Mouse (Mus musculus) retina, embryonic 14.5 days (tissue): ENCODE data around the gene Tma7.

Experiments
- DNase-seq: peaks from one replicate; pipeline ENCODE4 v3.0.0-alpha.2; 2015; ENCODE audit warnings: low spot score

Tma7 gene

DNA sequence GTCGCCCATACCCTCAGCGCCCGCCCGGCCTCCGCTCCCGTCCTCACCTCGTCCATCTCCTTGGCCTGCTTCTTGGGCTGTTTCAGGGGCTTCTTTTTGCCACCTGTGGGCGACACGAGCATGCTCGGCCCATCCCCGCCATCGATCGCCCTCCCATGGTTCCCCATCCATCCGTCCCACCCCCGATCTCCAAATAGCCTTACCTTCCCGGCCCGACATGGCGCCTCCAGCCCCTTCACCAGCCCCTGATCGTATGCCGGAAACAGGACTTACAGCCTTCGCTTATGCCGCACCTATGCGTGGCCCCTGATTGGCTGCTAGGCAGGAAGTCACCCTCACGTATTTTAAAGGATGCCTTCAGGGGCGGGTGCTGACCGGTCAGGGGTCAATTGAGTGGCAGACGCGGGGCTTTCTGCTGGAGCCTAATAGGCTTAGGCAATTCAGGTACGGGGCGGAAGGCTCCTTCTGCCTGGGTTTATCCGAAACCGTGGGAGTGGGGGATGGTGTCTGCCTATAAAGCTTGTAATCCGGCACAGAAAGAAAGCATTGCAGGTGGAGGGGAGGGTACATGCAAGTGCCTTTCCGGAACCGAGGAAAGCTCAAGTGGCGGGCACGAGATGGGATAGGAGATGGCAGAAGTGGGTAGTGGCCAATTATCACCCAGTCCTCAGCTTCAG, at the start of gene Tma7, which contains the start of gene Ccdc51:
TSS of gene Tma7 (minus strand) at position 464 of the 677 bp plus-strand sequence.
TSS of gene Ccdc51 (plus strand) at position 370 of the 677 bp plus-strand sequence.
- peak; percentile 88 for DNase-seq

DNA sequence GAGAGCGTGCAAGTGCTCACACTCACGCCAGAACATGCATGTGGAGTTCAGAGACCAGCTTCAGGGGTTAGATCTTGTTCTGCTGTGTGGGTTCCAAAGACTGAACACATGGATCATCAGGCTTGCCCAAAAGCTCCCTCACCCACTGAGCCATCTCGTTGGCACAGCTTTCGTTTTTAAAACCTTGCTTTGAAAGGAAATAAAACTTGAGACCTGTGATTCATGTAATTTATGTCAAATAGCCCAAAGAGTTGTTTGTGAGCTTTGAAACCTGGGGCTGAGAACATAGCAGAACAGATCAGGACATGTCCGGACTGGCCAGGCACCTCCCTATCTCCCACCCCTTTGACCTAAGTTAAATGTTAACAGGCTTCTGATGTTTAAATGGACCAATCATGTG, 47.7 kb upstream of the Tma7 start:
- no peak for DNase-seq

DNA sequence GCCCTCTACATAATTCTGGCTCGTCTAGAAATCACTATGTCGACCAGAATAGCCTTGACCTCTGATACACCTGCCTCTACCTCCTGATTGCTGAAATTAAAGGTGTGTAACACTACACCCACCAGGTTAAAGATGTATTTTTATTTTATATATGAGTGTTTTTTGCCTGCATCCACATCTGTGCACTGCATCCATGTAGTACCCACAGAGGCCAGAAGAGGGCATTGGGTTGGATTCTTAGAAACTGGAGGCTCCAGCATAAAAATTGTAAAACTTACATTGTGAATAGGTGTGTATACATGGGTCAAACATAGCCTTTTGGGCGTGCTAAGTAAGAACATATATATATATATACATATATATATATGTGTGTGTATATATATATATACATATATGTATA, 45.8 kb upstream of the Tma7 start:
- peak; percentile 56 for DNase-seq

DNA sequence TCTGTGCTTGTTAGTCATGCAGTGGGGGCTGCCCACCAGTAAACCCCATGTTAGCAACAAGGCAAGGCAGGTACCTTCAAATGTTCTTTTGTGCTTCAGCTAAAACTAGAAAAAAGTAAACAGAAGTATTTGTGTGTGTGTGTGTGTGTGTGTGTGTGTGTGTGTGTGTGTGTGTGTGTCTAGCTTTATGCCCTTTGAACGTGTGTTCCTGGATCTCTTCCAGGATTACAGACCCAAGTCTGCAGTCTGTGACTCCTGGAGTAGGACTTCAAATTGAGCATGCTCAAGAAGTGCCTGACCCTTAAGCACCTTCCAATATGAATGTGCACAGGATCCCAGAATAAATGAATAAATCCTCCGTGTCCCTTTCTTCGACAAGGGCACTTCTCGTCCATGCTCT, 44.7 kb upstream of the Tma7 start:
- DNase-seq, result no peak

DNA sequence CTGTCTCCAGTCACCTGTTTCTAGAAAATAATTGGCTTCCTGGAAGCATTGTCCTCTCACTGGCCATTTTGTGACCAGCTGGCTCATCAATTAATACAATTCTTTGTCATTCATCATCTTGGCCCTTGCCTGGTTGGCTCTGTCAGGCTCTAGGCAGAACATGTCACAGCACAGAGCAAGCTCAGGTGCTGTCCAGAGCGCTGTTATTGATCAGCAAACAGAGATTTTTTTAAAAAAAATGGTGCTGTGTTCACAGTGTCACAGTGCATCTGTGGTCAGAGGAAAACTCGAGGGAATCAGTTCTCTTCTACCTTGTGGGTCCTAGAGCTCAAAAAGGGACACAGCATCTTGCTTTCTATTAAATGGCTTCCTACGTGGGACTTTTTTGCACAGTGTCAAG, 43.1 kb upstream of the Tma7 start:
- no peak for DNase-seq

DNA sequence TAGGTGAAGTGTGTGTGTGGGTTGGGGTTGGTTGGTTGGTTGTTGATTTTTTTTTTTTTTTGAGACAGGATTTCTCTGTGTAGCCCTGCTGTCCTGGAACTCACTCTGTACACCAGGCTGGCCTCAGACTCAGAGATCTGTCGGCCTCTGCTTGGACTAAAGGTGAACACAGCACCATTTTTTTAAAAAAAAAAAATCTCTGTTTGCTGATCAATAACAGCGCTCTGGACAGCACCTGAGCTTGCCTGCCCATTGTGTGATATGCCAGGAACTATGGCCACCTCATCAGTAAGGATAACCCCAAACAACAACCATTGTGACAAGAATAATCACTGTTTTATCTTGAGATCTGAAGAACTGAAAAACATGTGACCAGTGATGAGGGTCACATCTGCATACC, 42.7 kb upstream of the Tma7 start:
- DNase-seq, result no peak

DNA sequence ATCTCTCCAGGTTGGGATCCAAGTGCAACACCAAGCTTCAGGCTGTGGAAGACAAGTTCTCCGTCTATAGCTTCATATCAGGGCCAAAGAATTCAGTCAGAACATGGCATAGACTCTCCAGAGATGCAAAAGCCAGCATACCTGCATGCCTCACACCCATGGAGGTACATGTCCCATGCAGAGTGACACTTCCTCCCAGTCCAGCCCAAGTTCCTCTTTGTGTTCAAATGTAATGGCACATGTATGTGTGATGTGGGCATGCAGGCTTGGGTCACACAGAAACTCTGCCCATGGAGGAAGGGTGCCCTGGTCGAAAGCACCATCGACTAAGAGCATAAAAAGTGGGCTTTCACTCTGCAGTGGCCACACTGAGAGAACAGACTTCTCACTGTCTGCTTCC, 41.8 kb upstream of the Tma7 start:
- DNase-seq, result no peak

DNA sequence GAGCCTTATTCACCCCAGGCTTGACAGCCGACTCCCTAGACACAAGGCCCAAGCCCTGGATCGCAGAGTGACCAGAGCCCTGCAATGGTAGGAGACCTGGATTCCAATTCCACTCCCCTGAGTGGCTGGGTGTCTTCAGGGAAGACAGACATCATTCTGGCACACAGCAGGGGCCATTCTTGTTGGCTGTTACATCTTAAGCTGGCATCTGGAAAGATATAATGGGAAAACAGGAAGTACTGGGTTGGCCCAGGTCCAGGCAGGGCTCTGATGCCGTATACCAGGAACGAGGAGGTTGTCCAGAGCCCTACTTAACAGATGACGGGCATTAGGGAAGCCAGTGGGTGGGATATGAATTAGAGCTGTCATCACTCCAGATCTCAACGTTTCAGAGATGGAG, 40.9 kb upstream of the Tma7 start:
- DNase-seq, result no peak

DNA sequence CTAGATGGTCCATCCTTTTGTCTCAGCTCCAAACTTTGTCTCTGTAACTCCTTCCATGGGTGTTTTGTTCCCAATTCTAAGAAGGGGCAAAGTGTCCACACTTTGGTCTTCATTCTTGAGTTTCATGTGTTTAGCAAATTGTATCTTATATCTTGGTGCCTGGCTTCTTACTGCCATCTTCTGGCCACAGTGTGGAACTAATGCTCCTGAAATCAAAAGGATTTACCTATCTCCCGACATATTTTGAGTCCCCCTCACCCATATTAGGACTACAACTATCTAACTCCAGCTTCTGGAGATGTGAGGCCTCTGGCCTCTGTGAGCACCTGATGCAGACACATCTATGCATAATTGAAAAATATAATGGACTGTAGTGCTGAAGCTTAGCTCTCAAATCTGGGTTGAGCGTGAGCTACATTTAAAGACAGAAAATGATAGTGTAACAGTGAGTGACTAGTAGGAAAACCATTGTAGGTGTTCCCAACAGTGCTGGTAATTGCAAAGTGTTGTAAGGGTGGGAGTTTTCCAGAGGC, 40.2 kb upstream of the Tma7 start:
- peak; percentile 68 for DNase-seq

DNA sequence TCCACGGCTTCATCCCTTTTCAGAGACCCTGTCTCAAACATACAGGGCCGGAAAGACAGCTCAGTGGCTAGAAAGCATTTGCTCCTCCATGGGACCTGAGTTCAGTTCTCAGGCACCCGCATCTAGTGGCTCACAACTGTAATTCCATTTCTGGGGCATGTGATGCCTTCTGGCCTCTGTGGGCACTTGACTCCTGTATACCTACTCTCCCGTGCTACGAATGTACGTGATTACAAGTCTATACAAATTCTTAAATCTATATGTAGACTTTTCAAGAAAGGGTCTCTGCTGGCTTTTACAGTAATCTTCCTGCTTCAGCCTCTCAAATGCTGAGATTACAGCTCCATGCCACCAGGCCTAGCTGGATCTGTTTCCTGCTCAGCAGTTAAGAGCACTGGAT, 38.6 kb upstream of the Tma7 start:
- DNase-seq, result no peak

DNA sequence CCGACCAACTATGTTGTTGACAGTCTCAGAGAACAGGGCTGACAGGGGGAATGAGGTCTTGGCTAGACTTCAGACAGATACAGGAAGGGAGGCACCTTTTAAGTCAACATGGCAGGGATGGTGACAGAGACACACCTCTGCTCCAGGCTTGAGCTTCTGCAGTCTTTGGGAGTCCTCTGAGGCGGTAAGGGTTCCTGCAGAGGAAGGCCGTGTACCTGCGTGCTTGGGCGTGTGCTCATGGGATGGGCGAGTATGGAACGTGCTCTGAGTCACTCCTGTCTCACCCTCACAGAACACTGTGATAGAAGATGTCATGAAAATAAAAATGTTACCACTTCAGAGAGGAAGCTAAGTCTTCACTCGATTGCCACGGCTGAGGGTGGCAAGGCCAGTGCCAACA, 37.2 kb upstream of the Tma7 start:
- DNase-seq, result no peak

DNA sequence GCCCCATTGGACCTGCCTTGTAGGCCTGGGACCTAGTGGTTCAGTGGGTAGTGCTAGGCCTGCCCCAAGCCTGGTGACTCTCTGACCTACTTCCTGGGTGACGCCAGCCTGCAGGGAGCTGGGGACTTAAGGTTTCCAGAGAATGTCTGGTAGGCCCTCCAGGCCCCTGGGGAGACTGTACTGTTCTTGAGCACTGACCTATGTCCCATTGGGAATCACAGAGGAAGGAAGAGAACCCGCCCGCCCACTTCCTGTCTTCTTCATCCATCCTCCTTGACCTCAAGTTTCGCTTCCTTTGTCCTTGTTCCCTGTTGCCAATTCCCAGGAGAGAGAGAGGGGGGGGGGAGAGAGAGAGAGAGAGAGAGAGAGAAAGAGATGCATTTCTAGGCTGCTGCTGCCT, 35.7 kb upstream of the Tma7 start:
- DNase-seq, result no peak

DNA sequence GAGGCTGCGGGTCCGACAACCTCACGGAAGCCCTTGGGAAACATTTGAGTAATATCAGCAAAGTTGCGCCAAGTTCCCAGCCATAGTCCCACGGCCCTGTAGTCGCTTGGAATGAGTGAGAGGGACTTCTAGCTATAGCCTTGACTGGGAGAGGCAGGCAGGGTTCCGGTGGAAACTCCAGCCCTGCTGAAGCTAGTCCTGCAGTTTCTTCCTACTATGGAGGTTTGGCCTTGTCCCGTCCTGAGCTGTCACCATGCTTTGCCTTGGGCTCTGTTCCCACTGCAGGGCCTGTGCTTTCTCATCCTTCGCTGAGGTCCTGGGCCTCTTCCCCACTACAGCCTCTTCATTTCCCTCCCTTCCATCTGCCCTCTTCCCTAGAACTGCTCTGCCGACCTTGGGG, 33.8 kb upstream of the Tma7 start:
- DNase-seq, result no peak

DNA sequence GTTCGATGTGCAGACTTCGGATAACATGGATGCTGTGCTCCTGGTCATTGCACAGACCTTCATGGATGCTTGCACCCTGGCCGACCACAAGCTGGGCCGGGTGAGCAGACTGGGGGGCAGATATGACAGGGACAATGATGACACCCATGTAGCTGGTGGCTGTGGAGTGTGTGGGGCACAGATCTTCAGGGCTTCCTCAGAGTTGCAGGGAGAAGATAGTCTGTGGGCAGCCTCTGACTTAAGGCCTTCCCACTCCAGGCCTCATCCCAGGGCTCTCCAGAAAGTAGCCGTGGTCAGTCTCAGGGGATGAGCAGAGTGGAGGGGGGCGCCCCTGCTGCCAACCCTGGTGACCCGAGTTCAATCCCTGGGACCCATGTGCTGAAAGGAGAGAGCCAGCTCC, 32.5 kb upstream of the Tma7 start:
- no peak for DNase-seq

DNA sequence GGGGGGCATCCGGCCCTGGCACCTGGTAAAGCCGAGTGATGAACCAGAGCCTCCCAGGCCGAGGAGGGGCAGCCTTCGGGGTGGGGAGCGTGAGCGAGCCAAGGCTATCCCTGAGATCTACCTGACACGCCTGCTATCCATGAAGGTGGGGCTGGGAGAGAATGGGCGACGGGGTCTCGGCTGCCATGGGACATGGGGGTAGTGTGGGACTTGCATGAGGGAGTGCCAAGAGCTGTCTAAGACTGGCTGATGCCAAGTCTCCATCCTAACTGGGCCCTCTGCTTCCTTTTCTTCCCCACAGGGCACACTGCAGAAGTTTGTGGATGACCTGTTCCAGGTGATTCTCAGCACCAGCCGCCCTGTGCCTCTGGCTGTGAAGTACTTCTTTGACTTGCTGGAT, 31.9 kb upstream of the Tma7 start:
- DNase-seq, result no peak

DNA sequence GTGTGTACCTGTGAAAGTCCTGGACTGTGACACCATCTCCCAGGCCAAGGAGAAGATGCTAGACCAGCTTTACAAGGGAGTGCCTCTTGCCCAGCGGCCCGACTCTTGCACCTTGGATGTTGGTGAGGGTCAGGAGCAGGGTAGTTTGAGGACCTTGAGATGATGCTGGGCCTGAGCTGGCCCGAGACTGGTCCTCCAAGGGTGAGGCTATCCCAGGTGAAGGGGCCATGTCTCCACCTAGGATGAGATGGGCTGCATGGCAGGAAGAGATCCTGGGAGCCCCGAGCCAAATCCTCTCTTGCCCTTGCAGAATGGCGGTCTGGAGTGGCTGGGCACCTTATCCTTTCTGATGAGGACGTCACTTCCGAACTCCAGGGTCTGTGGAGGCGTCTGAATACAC, 30.9 kb upstream of the Tma7 start:
- DNase-seq, result no peak

DNA sequence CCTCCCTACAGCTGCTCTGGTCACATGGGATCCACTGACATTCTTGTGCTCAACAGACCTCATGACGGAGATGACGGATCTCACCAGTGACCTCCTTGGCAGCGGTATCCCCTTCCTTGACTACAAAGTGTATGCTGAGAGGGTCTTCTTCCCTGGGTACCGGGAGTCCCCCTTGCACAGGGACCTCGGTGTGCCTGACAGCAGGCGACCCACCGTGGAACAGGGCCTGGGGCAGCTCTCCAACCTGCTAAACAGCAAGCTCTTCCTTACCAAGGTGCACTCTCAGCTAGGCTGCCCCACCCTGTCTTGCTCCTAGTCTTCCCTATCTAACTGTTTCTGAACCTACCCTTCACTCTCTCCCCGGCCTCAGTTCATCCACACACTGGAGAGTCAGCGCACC, 29.2 kb upstream of the Tma7 start:
- DNase-seq, result no peak

DNA sequence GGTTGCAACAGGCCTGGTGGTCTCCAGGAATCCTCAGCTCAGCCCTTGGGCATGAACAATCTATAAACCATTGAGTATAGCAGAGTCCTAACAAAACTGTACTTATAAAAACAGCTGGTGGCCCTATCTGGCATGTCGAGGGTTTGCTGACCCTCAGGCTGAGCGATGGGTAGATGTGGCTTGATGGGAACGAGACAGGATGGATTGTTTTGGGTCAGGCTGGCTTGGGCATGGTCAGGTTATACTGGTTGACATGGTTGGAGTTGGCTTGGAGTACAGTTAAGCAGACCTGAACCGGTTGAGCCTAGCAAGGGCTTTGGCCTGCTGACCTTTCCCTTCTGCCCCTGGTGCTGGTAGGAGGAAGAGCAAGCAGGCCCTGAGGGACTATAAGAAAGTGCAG, 28.7 kb upstream of the Tma7 start:
- no peak for DNase-seq

DNA sequence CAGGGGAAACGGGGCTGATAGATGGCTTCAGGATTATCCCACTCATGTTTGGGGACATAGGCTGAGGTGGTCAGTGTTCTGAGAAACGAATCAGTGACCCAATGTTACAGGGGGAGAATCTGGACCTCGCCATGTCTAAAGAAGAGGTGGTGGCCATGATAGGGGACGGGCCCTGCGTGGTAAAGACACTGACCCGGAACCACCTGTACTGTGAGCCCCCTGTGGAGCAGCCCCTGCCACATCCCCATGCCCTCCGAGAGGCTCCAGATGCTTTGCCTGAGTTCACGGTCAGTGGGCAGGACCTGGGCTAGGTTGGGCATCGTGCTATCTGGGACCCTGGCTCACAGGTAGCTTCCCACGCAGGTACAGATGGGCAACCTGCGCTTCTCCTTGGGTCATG, 27.9 kb upstream of the Tma7 start:
- no peak for DNase-seq

DNA sequence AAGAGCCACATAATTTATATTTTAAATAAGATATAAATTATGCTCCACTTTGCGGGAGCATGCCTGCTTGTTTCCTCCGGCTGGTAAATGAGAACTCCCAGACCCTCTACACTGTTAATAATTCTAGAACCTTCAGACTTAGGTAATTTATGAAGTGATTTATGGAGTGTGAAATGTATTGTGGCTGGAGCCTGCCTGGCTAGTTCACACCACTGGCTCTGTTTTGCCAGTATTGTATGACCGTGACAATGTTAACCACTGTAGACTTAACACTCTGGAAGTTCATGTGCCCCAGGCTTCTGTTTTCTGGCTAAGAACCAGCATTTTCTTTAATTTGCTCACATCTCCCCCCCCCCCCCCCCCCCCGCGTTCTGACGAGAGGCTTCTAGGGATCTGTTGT, 25.0 kb upstream of the Tma7 start:
- no peak for DNase-seq

DNA sequence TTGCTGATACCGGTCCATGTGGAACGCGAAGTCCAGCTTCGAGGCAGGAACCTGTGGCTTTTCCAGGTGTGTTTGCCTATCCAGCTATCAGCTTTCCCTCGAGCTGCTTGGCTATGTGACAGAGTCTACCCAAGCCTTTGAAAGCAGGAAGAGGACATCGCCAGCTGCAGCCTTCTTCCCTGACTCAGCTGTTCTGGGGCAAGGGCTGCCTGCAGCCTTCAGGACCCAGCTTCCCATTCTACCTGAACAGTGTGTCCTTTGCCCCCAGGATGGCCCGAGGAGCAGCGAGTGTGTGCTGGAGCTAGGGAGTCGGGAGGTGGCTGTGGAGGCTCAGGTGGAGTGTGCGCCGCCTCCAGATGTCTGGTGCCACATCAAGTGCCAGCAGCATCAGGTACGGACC, 23.3 kb upstream of the Tma7 start:
- DNase-seq, result no peak

DNA sequence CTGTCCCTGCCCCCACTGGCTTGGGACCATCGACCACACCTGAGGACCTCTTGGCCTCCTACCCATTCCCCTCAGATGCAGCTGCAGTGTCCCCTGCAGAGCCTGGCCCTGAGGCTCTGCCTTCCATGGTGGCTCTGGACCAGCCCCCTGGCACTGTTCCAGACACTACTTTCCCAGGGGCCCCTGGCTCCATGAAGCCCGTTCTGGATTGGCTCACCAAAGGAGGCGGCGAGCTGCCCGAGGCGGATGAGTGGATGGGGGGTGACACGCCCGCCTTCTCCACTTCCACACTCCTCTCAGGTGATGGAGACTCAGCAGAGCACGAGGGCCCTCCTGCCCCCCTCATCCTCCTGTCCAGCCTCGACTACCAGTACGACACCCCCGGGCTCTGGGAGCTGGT, 22.6 kb upstream of the Tma7 start:
- no peak for DNase-seq

DNA sequence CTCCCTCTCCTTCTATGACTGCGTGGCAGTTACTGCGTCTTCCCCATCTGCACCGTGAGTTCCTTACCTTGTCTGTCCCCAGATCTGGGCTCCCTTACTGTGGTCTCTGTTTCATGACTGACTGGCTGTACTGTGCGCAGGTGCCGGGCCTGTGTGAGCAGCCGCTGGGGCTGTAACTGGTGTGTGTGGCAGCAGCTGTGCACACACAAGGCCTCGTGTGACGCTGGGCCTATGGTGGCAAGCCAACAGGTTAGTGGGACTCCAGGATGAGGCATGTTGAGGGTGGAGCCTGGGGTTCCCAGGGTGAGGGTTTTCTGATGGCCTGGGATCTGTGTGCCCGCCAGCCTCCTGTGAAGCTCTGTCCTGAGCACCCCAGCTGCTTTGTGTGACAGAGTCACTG, 21.7 kb upstream of the Tma7 start:
- DNase-seq, result no peak

DNA sequence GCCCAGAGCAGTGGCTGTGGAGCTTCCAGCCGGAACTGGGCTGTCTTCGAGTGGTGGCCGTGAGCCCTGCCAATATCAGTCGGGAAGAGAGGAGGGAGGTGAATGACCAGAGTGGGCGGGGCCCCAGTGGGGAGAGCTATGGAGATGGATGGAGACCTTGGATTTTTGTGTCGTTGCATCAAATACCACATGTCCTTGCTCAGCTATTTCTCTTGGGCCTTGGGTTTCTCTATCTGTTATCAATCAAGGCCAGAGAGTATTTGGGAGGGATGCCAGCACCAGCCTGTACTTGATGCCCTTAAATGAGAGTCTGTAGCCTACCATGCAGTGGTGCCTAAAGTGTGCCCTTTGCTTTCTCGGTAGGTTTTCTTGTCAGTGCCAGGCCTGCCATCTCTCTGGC, 20.9 kb upstream of the Tma7 start:
- no peak for DNase-seq

DNA sequence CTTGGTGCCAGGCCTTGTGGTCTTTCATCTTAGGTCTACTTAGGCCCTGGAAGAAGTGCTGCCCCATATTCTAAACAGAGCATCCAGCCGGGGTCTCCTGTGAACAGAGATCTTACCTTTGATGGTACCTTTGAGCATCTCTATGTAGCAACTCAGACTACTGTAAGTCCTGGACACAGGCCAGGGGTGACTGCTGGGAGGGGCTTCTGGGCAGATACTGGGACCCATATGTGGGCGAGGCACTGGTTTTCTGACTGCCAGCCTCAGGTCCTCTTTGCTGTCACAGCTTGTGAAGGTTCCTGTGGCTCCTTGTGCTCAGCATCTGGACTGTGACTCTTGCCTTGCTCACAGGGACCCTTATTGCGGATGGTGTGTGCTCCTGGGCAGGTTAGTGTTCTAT, 20.2 kb upstream of the Tma7 start:
- no peak for DNase-seq
